ENCODE assay signal across 24 mouse cellular contexts in genomic region chr10:95628338-95628737, GRCm38 (mm10). TPM values are rescaled to one million over a fixed set of nuclear protein-coding genes. Genes with fewer than 3 reads are reported as not detected.
DNase-seq lines count a peak whose midpoint lies in the region; TF ChIP-seq lines count a peak whose summit lies in the region.
"Had no signal": no experiment of that assay in that cellular context is flagged by ENCODE, and none has a peak within 500 bp of the region (broad histone marks: within the 10 kb centered on the region; RNA-seq: fewer than 3 reads in every experiment).

No protein-coding gene starts in this region.

- no peaks in the 10 kb centered on the region for H3K79me3 ChIP-seq in C2C12 (ENCODE audit: low read depth)

- H3K4me2 ChIP-seq in myocyte (ENCODE audit: low read depth), result no peak overlapping the region
- H3K4me2 ChIP-seq: embryonic facial prominence, embryonic 13.5 days; embryonic facial prominence, embryonic 15.5 days; forebrain, embryonic 13.5 days; forebrain, embryonic 15.5 days had no signal

- H3K27me3 ChIP-seq in C2C12 (ENCODE audit: control insufficient read depth, insufficient read depth, insufficient read length) (no peaks in the 10 kb centered on the region), myocyte (ENCODE audit: control insufficient read depth, insufficient read depth, insufficient read length) (no peaks in the 10 kb centered on the region)
- H3K27me3 ChIP-seq: embryonic facial prominence, embryonic 13.5 days; embryonic facial prominence, embryonic 15.5 days; forebrain, embryonic 13.5 days; forebrain, embryonic 15.5 days; Patski had no signal

- H3K4me3 ChIP-seq in C2C12 (ENCODE audit: insufficient read depth, poor library complexity, severe bottlenecking) (no peak overlapping the region), myocyte (no peak overlapping the region)
- H3K4me3 ChIP-seq: embryonic facial prominence, embryonic 13.5 days; embryonic facial prominence, embryonic 15.5 days; erythroblast, embryonic 14.5 days; forebrain, embryonic 10.5 days; forebrain, embryonic 13.5 days; forebrain, embryonic 15.5 days had no signal

- peak; percentile 62 for DNase-seq in 3T3-L1 (ENCODE audit: low read depth, low spot score)
- DNase-seq in spleen, postnatal 10 days (ENCODE audit: low spot score in 2 of 2), result no peak
- DNase-seq in cerebellum, adult 11-12 months, result no peak
- DNase-seq: adrenal gland, adult 8-10 months; adrenal gland, postnatal 14 days; B cell, adult 2 months; cerebellum, adult 18-20 months; cerebellum, adult 8-10 months; cerebellum, adult 9-11 months; cerebellum, postnatal 14 days; cerebellum, postnatal 36 days; embryo, embryonic 11 days; forebrain, postnatal 0 days had no signal

- TF ChIP-seq POLR2A in myocyte (IDR thresholded peaks at IDR 0.05; ENCODE audit: insufficient read length, low read depth), result no peak

- no peaks in the 10 kb centered on the region for H3K79me2 ChIP-seq in C2C12 (ENCODE audit: control insufficient read depth, insufficient read depth)
- no peaks in the 10 kb centered on the region for H3K79me2 ChIP-seq in myocyte (ENCODE audit: control insufficient read depth, insufficient read depth)

- TF ChIP-seq CTCF in C2C12 (IDR thresholded peaks at IDR 0.05; ENCODE audit: control insufficient read depth, insufficient read depth, insufficient read length), result no peak

- H3ac ChIP-seq in C2C12 (ENCODE audit: control insufficient read depth, insufficient read length, low read depth) (no peak overlapping the region), myocyte (ENCODE audit: control insufficient read depth, insufficient read length) (no peak overlapping the region)

- no peaks in the 10 kb centered on the region for H3K36me3 ChIP-seq in C2C12 (ENCODE audit: control insufficient read depth, insufficient read depth)
- H3K36me3 ChIP-seq in myocyte (ENCODE audit: control insufficient read depth, insufficient read depth), result no peaks in the 10 kb centered on the region
- H3K36me3 ChIP-seq: embryonic facial prominence, embryonic 13.5 days; embryonic facial prominence, embryonic 15.5 days; forebrain, embryonic 10.5 days; forebrain, embryonic 15.5 days had no signal

TF ChIP-seq in C2C12, 6 proteins besides CTCF, POLR2A, EP300 and RAD21:
- TF ChIP-seq MAX (IDR thresholded peaks at IDR 0.05), result no peak
- no peak for TF ChIP-seq MYOG (IDR thresholded peaks at IDR 0.05; ENCODE audit: control insufficient read depth, extremely low read depth, insufficient read length)
- no peak for TF ChIP-seq MYOD1 (IDR thresholded peaks at IDR 0.05; ENCODE audit: control insufficient read depth, insufficient read length, low read depth)
- TF ChIP-seq FOSL1 (IDR thresholded peaks at IDR 0.05; ENCODE audit: insufficient read depth, low read length, poor library complexity, severe bottlenecking), result no peak
- no peak for TF ChIP-seq CEBPB (IDR thresholded peaks at IDR 0.05; ENCODE audit: low read depth)
- TF ChIP-seq USF1 (IDR thresholded peaks at IDR 0.05; ENCODE audit: low read depth), result peak; percentile 58
TF ChIP-seq in C2C12: peak in this region for 1.

TF ChIP-seq in myocyte, 11 proteins besides CTCF, POLR2A, EP300 and RAD21:
- TF ChIP-seq USF1 (IDR thresholded peaks at IDR 0.05; ENCODE audit: low read depth), result peak; percentile 83
- no peak for TF ChIP-seq POLR2AphosphoS2 (IDR thresholded peaks at IDR 0.05; ENCODE audit: insufficient read length, low read depth)
- no peak for TF ChIP-seq MYOD1 (IDR thresholded peaks at IDR 0.05; ENCODE audit: control insufficient read depth in 1 of 3, insufficient read length in 2 of 3, low read depth in 2 of 3)
- no peak for TF ChIP-seq TCF3 (IDR thresholded peaks at IDR 0.05; ENCODE audit: insufficient read length, low read depth)
- TF ChIP-seq E2F4 (IDR thresholded peaks at IDR 0.05; ENCODE audit: insufficient read depth), result no peak
- TF ChIP-seq MAX (IDR thresholded peaks at IDR 0.05; ENCODE audit: low read depth), result no peak
- TF ChIP-seq CEBPB (IDR thresholded peaks at IDR 0.05; ENCODE audit: insufficient read depth, poor library complexity, severe bottlenecking), result no peak
- no peak for TF ChIP-seq SRF (IDR thresholded peaks at IDR 0.05; ENCODE audit: control insufficient read depth, insufficient read length, low read depth)

RNA-seq across cellular contexts. Expression of gene Anapc15-ps, which starts 44.9 kb away (rescaled TPM):
- polyA plus RNA-seq in C2C12 (2012; fragmentation: generic; extraction: Trizol), result 0.16 TPM
- polyA plus RNA-seq in myocyte (2012; fragmentation: generic; extraction: Trizol), result 0.37 TPM
- polyA plus RNA-seq: activated CD4-positive, CD25-positive, alpha-beta regulatory T cell, adult 4 months; embryonic facial prominence, embryonic 11.5 days; embryonic facial prominence, embryonic 13.5 days; embryonic facial prominence, embryonic 15.5 days; erythroblast, embryonic 14.5 days; forebrain, embryonic 10.5 days; forebrain, embryonic 13.5 days; forebrain, embryonic 15.5 days; forebrain, postnatal 0 days had no signal
